Mouse (Mus musculus): ENCODE data around the gene Prkci.

GRCm38 (mm10) chr3:31097976-31098375 lies 102.4 kb downstream of the Prkci start:
- no peak for TF ChIP-seq CTCF (IDR thresholded peaks at IDR 0.05; ENCODE audit: low read depth, low read length)
- no peak for TF ChIP-seq GATA1 (IDR thresholded peaks at IDR 0.05; ENCODE audit: borderline replicate concordance, low read length)
- TF ChIP-seq POLR2AphosphoS5 (IDR thresholded peaks at IDR 0.05; ENCODE audit: insufficient replicate concordance, low read depth, low read length), result no peak
- no peak for TF ChIP-seq TAL1 (conservative IDR thresholded peaks at IDR 0.05; ENCODE audit: low read depth, low read length)

All from G1E (cell line).